Mouse (Mus musculus) spleen, adult 2 months (tissue): ENCODE results near the gene Zdhhc17. TPM values are rescaled to one million over a fixed set of nuclear protein-coding genes. Genes with fewer than 3 reads are reported as not detected.

Experiments used
- DNase-seq, 2 experiments: peaks; one replicate each; pipeline versions ENCODE4 v3.0.0 to v3.0.0-alpha.2; 2012 to 2021; ENCODE audit warnings: low spot score in 2 of 2, low read depth in 1 of 2
- H3K27ac ChIP-seq: fragments of 200-500 bp; 2 replicates; pipeline ENCODE4 v1.5.1; 2012; ENCODE audit warnings: low read length, inconsistent platforms; ENCODE audit not compliant: insufficient read depth
- H3K27me3 ChIP-seq: fragments of 200-500 bp; 2 replicates; pipeline ENCODE4 v1.6.1; 2012; ENCODE audit warnings: mild to moderate bottlenecking, moderate library complexity, low read length, inconsistent platforms; ENCODE audit not compliant: control insufficient read depth, insufficient read depth
- H3K36me3 ChIP-seq: fragments of 200-500 bp; 2 replicates; pipeline ENCODE4 v1.6.1; 2012; ENCODE audit warnings: mild to moderate bottlenecking, low read length, inconsistent platforms; ENCODE audit not compliant: control insufficient read depth, insufficient read depth
- H3K4me1 ChIP-seq: fragments of 200-500 bp; 2 replicates; pipeline ENCODE4 v1.6.1; 2011; ENCODE audit warnings: inconsistent platforms; ENCODE audit not compliant: control insufficient read depth, insufficient read depth, insufficient read length
- H3K4me3 ChIP-seq: fragments of 200-500 bp; 2 replicates; pipeline ENCODE4 v1.5.1; 2011; ENCODE audit warnings: mild to moderate bottlenecking, inconsistent platforms; ENCODE audit not compliant: insufficient read depth, insufficient read length; ENCODE audit errors: extremely low read depth
- CTCF ChIP-seq: fragments of 200-500 bp; IDR thresholded peaks from 2 replicates; pipeline ENCODE4 v1.5.1; 2011; ENCODE audit warnings: mild to moderate bottlenecking, inconsistent platforms; ENCODE audit not compliant: insufficient read depth, insufficient read length, insufficient replicate concordance; ENCODE audit errors: extremely low read depth
- POLR2A ChIP-seq: fragments of 200-500 bp; IDR thresholded peaks from 2 replicates; pipeline ENCODE4 v1.6.1; 2011; ENCODE audit warnings: low read depth, low read length, inconsistent platforms
- WGBS: fragments of 180-500 bp; shearing (Covaris S2); methylation state at CpG from one replicate; pipeline ENCODE4 v1.1.7; 2018; 5-methylcytosine and 5-hydroxymethylcytosine counted together
- polyA plus RNA-seq: library from polyadenylated mRNA; depleted of rRNA; stranded (reverse); fragments of >200 nt; gene quantifications from 2 replicates; pipeline ENCODE4 v1.2.3, GENCODE M21; 2012; rRNA removed

Zdhhc17 gene
- polyA plus RNA-seq, 1 experiment = 16.9 TPM

DNA sequence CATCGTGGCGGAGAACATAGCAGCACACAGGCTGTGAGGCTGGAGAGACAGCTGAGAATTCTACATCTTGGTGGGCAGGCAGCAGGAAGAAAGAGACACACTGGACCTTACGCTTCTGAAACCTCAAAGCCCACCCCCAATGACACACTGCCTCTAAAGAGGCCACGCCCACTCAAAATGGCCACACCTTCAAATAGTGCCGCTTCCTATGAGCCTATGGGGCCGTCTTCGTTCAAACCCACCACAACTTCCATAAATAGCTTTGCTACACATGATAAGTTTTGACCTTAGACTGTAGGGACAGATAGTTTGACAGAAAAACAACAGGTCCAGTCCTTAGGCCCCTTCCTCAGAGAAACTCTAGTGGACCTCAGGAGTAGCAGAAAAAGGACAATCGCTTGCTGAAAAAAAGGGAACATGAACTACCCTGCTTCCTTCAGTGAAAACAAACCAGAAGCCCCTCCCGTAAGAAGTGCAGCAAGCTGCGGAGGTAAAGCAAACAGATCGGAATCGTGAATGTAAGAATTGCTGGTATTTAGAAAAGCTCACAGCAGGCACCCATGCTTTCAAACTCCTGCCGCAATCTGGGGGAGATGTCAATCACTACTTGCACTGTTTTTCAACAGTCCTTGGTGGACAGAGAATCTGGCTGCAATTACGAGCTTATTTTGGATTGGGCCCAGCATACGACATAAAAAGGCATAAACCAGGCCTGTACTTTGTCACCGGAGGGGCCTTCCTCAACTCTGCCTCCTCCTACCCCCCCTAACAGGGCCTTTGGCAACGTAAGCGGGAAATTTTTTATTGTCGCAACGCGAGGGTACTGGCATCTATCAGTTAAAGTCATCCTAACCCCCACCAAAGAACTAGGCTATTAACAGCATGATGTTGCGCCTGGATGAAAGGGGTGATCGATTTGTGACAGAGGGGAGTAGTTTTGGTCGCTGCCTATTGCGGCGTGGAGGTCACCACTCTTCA is 91.2 kb downstream of the Zdhhc17 start:
- no peak overlapping the region for H3K27ac ChIP-seq
- no peaks in the 10 kb centered on the region for H3K36me3 ChIP-seq
- WGBS = 23% methylated on average over 26 of the region's 26 CpGs
- no peak for TF ChIP-seq CTCF
- no peak for TF ChIP-seq POLR2A
- peak overlapping the region; percentile 71 for H3K4me3 ChIP-seq
- H3K4me1 ChIP-seq = peaks cover 4% of the 10 kb centered on the region; the same call in 1 of the 2 replicates
- peak; percentile 36 to 37 for DNase-seq
- no peaks in the 10 kb centered on the region for H3K27me3 ChIP-seq

DNA sequence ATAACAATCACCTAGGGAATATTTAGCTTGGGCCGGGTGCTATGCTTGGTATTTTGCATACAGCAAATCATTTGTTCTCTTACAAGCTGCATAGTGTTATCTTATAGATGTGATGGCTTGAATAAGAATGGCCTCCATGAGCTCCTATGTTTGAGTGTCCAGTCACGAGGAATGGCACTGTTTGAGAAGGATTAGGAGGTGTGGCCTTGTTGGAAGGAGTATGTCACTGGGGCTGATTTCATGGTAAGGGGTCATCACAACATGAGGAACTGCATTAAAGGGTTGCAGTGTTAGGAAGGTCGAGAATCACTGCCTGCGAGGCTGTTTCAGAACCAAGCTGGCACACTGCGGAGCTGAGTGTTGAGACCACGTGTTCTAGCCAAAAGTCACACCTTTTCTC is 92.4 kb downstream of the Zdhhc17 start:
- no peaks in the 10 kb centered on the region for H3K27me3 ChIP-seq

DNA sequence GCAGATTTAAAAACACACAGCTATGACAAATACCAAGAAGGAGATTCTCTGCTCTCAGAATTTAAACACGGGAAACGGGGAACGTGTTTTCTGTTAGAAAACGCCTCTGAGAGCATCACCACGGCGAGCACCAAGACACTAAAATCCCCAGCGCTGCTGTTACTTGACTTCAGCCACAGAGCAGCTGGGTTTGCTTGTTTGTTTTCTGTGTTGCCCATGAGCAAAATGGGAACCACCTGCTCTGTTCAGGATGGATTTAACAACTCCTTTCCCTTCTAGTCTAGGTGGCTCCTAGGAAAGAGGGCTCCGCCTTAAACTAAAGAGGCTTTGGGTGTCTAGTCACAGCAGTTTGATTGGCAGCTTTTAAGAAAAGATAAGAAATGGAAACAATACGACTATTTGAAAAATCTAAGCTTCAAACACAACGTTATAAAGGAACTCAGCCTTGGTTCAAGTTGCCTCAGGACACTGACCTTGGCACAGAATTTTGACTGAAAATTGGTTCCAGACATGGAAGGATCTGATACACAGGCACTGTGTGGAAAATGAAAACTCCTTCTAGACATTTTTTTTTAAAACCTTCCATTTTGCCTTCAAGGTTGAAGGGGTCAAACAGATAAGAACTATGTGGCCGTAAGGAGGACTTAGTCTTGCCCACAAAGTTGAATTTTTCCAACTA is 93.1 kb downstream of the Zdhhc17 start:
- DNase-seq = no peak
- TF ChIP-seq POLR2A = no peak
- no peak for TF ChIP-seq CTCF
- H3K4me3 ChIP-seq = no peak overlapping the region
- no peaks in the 10 kb centered on the region for H3K36me3 ChIP-seq
- H3K27me3 ChIP-seq = no peaks in the 10 kb centered on the region
- no peak overlapping the region for H3K27ac ChIP-seq
- WGBS = 90% methylated on average over 11 of the region's 11 CpGs
- H3K4me1 ChIP-seq = peaks cover 4% of the 10 kb centered on the region; the same call in 1 of the 2 replicates

More for the DNA sequence above, 92.4 kb downstream of the Zdhhc17 start:
- Histone ChIP-seq H3K36me3 (no peaks in the 10 kb centered on the region), H3K4me1 (peaks cover 4% of the 10 kb centered on the region; the same call in 1 of the 2 replicates), H3K27ac (no peak overlapping the region), H3K4me3 (no peak overlapping the region)
- 94% methylated on average over 6 of the region's 6 CpGs for WGBS
- TF ChIP-seq POLR2A (no peak), CTCF (no peak)
- DNase-seq = no peak

DNA sequence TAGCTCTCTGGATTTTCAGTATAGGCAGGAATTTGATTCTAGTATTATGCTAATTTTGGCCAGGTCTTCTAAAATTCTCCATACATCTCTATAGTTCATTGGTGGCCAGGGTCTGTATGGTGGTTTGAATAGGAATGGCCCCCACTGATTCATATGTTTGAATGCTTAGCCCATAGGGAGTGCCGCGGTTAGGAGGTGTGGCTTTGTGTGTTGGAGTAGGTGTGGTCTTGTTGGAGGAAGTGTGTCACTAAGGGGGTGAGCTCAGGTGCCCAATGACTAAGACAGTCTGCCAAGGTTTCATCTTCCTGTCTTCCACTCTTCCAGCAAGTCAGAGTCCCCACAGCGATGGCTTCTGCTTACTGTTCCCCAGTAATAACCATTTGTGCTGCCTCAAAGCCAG is 106.1 kb downstream of the Zdhhc17 start:
- Histone ChIP-seq H3K27ac (no peak overlapping the region), H3K27me3 (no peaks in the 10 kb centered on the region), H3K4me1 (no peaks in the 10 kb centered on the region), H3K4me3 (no peak overlapping the region), H3K36me3 (no peaks in the 10 kb centered on the region)
- WGBS = 93% methylated on average over 3 of the region's 3 CpGs
- no peak for TF ChIP-seq POLR2A
- DNase-seq = no peak

DNA sequence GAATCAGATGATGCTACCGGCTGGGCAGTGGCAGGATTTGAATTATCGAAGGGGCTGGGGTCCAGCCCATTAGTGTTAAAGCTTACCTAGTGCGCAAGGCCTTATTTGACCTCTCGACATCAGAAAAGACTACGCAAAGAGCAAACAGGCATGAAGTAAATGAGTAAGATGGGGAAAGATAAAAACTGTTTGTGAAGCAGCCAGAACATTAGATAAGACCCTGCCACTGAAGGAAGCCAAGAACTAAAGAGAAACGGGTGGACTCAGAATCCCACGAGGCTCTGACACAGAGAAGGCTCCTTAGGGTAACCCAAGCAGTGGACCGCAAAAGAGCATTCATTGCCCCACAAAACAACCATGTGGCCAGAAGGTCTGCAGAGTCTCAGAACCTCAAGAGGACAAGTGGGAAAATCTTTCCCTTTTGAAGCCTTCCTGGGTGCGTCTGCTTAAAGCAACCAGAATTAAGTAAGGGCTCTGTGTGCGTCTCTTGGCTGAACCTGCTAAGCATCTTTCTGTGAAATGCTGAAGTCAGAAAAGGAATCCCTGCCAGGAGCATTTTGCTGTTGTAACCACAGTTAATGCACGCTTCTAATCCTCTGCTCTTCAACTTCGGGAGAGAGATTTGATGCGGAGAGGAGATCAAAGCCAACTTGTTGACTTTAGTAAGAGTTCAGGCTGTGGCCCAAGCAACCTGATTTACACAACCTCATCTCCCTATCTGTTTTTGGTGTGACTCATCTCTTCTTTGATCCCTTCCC is 110.0 kb downstream of the Zdhhc17 start:
- Histone ChIP-seq H3K4me1 (no peaks in the 10 kb centered on the region), H3K4me3 (no peak overlapping the region), H3K27ac (no peak overlapping the region), H3K27me3 (no peaks in the 10 kb centered on the region), H3K36me3 (no peaks in the 10 kb centered on the region)
- no peak for TF ChIP-seq POLR2A
- no peak for TF ChIP-seq CTCF
- DNase-seq = no peak
- WGBS = 86% methylated on average over 13 of the region's 13 CpGs

Other genes starting within 250 kb of the Zdhhc17 start
- gene Csrp2, start 90.4 kb downstream of the Zdhhc17 start, polyA plus RNA-seq = 9.4 and 9.7 TPM in 2 replicates
- gene Osbpl8, start 154.6 kb upstream of the Zdhhc17 start, polyA plus RNA-seq = 5.7 and 6.6 TPM in 2 replicates